Mouse (Mus musculus) intestine, postnatal 0 days (tissue): ENCODE results near the gene Ctag2. TPM values are rescaled to one million over a fixed set of nuclear protein-coding genes. Genes with fewer than 3 reads are reported as not detected.

Source experiments
- ATAC-seq: fragments of 200-750 bp; cut with Nextera tagmentation; 2 replicates; pipeline ENCODE4 v1.8.0; 2017; ENCODE audit warnings: mild to moderate bottlenecking, moderate TSS enrichment, moderate library complexity
- H3K27ac ChIP-seq: fragments of 300-500 bp; sonication (generic); 2 replicates; pipeline ENCODE4 v1.5.1; 2014; ENCODE audit warnings: mild to moderate bottlenecking, low read depth, low read length, moderate library complexity
- H3K27me3 ChIP-seq: fragments of 300-500 bp; sonication (generic); replicated peaks from 2 replicates; pipeline ENCODE4 v1.6.1; 2014; ENCODE audit warnings: low read length, mixed read lengths; ENCODE audit not compliant: control insufficient read depth, insufficient read depth
- H3K36me3 ChIP-seq: fragments of 300-500 bp; sonication (generic); 2 replicates; pipeline ENCODE4 v1.6.1; 2014; ENCODE audit warnings: mild to moderate bottlenecking, moderate library complexity; ENCODE audit not compliant: control insufficient read depth, insufficient read depth
- H3K4me1 ChIP-seq: fragments of 300-500 bp; sonication (generic); replicated peaks from 2 replicates; pipeline ENCODE4 v1.6.1; 2014; ENCODE audit warnings: antibody characterized with exemption, low read length, mixed read lengths; ENCODE audit not compliant: control insufficient read depth, insufficient read depth
- H3K4me2 ChIP-seq: fragments of 300-500 bp; sonication (generic); replicated peaks from 2 replicates; pipeline ENCODE4 v1.6.1; 2014; ENCODE audit warnings: low read depth, mild to moderate bottlenecking, moderate library complexity
- H3K4me3 ChIP-seq: fragments of 300-500 bp; sonication (generic); 2 replicates; pipeline ENCODE4 v1.5.1; 2014; ENCODE audit warnings: low read depth, low read length
- H3K9ac ChIP-seq: fragments of 300-500 bp; sonication (generic); 2 replicates; pipeline ENCODE4 v1.6.1; 2014; ENCODE audit warnings: mild to moderate bottlenecking, low read depth, low read length
- H3K9me3 ChIP-seq: fragments of 300-500 bp; sonication (generic); 2 replicates; pipeline ENCODE4 v1.6.1; 2016; ENCODE audit warnings: mixed run types; ENCODE audit not compliant: control insufficient read depth
- CTCF ChIP-seq: sonication (generic); IDR thresholded peaks from 2 replicates; pipeline ENCODE4 v1.5.1; 2016; ENCODE audit warnings: low read depth, mild to moderate bottlenecking, control low read depth, antibody characterized with exemption, moderate library complexity
- WGBS: fragments of 180-500 bp; shearing (Covaris S2); extraction: QIAGEN DNeasy Blood & Tissue Kit; methylation state at CpG from one replicate; pipeline ENCODE4 v1.1.7; 2014; 5-methylcytosine and 5-hydroxymethylcytosine counted together
- polyA plus RNA-seq: library from polyadenylated mRNA; unstranded; fragments of >200 nt; fragmentation: Nextera tagmentation; extraction: Ambion mirVana; gene quantifications from 2 replicates; pipeline ENCODE4 v1.2.1, GENCODE M21; 2015

The Ctag2 gene
- not detected in 2 replicates for polyA plus RNA-seq

DNA sequence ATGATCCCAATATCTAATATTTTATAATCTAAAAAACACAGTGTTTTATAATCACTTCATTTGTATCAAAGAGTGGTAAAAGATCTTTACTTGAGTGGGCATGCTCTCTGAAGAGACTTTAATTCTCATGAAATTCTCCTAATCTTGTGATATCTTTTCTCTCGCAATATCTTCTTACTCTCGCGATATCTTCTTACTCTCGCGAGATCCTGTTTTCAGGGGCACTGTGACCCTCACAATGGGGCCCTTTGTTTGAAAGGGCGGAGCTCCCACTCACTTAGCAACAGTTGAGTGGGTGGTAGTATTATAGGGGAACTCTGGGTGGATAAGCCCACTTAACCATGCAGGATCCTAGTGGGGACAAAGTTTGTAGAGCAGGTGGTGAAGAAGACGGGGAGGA is at the start of gene Ctag2:
TSS of gene Ctag2 (plus strand) at position 301 of the 400 bp plus-strand sequence.
- Histone ChIP-seq H3K4me1 (no peaks in the 10 kb centered on the region), H3K36me3 (no peaks in the 10 kb centered on the region), H3K4me3 (no peak within 1 kb of the TSS), H3K4me2 (no peak within 1 kb of the TSS), H3K27me3 (no peaks in the 10 kb centered on the region), H3K27ac (no peak within 1 kb of the TSS), H3K9ac (no peak within 1 kb of the TSS), H3K9me3 (no peaks in the 10 kb centered on the region)
- no peak for TF ChIP-seq CTCF
- no peak for ATAC-seq
- WGBS: 90% methylated on average over 7 of the region's 7 CpGs
